23 mouse cellular contexts compared by ENCODE assay signal in genomic region chr2:157568881-157569280, GRCm38 (mm10). TPM values are rescaled to one million over a fixed set of nuclear protein-coding genes. Genes with fewer than 3 reads are reported as not detected.
DNase-seq lines count a peak whose midpoint lies in the region; ATAC-seq and TF ChIP-seq lines count a peak whose summit lies in the region.
"Had no signal": no experiment of that assay in that cellular context is flagged by ENCODE, and none has a peak within 500 bp of the region (broad histone marks: within the 10 kb centered on the region; RNA-seq: fewer than 3 reads in every experiment).

No protein-coding gene starts in this region.

- H3K27ac ChIP-seq in forebrain, embryonic 11.5 days (ENCODE audit: low read depth, low read length): 0 out of 2 replicates have a peak overlapping the region, but pooled peaks have one; percentile 25
- H3K27ac ChIP-seq in forebrain, embryonic 16.5 days (ENCODE audit: low read length): no peak overlapping the region
- peak overlapping the region; percentile 56 for H3K27ac ChIP-seq in liver, adult 2 months (replicated peaks; ENCODE audit: insufficient read depth, low read depth, low read length)
- no peak overlapping the region for H3K27ac ChIP-seq in liver, embryonic 12.5 days
- H3K27ac ChIP-seq: embryonic facial prominence, embryonic 13.5 days; heart, embryonic 10.5 days; hindbrain, postnatal 0 days; liver, embryonic 15.5 days; lung, embryonic 15.5 days had no signal

- peaks cover 13% of the 10 kb centered on the region; the same call in 1 of the 2 replicates for H3K79me2 ChIP-seq in liver, adult 2 months (ENCODE audit: control insufficient read depth, insufficient read depth, low read length)

- H3K27me3 ChIP-seq in forebrain, embryonic 11.5 days (ENCODE audit: control insufficient read depth, insufficient read depth, low read length): no peaks in the 10 kb centered on the region
- H3K27me3 ChIP-seq in forebrain, embryonic 16.5 days (replicated peaks; ENCODE audit: control insufficient read depth, insufficient read depth, low read length): no peaks in the 10 kb centered on the region
- no peaks in the 10 kb centered on the region for H3K27me3 ChIP-seq in liver, adult 2 months (ENCODE audit: control insufficient read depth, insufficient read depth, low read length)
- H3K27me3 ChIP-seq in liver, embryonic 12.5 days (replicated peaks): 0 out of 2 replicates have a peak, but pooled peaks cover 8% of the 10 kb centered on the region
- H3K27me3 ChIP-seq: embryonic facial prominence, embryonic 13.5 days; liver, embryonic 15.5 days; lung, embryonic 15.5 days had no signal

- no peak for TF ChIP-seq CTCF in liver, adult 2 months (IDR thresholded peaks at IDR 0.05; ENCODE audit: low read depth, low read length)

- DNase-seq in forebrain, embryonic 11.5 days (ENCODE audit: low spot score): no peak
- DNase-seq in liver, adult 2 months (ENCODE audit: extremely low read depth, low read depth, low spot score): no peak
- DNase-seq in urinary bladder, adult 2 months (ENCODE audit: low spot score): peak; percentile 11
- no peak for DNase-seq in urinary bladder, postnatal 10 days (ENCODE audit: low spot score)
- no peak for DNase-seq in frontal cortex, postnatal 10 days (ENCODE audit: low spot score in 2 of 2)
- DNase-seq: adrenal gland, postnatal 10 days; cerebellum, adult 2 months; cerebellum, postnatal 25 days; kidney, adult 9 months; lung, postnatal 36 days; thymus, postnatal 25 days had no signal

- H3K4me3 ChIP-seq in forebrain, embryonic 11.5 days (ENCODE audit: low read depth, low read length): no peak overlapping the region
- H3K4me3 ChIP-seq in forebrain, embryonic 16.5 days (replicated peaks; ENCODE audit: low read length): no peak overlapping the region
- H3K4me3 ChIP-seq in liver, adult 2 months (ENCODE audit: insufficient read depth, low read depth, low read length): no peak overlapping the region
- H3K4me3 ChIP-seq in liver, embryonic 12.5 days: no peak overlapping the region
- H3K4me3 ChIP-seq: embryonic facial prominence, embryonic 13.5 days; erythroblast, embryonic 14.5 days; heart, embryonic 10.5 days; liver, embryonic 15.5 days; lung, embryonic 15.5 days; megakaryocyte, embryonic 14.5 days had no signal

- no peak for TF ChIP-seq POLR2A in liver, adult 2 months (IDR thresholded peaks at IDR 0.05; ENCODE audit: extremely low read depth, insufficient read depth, low read length)

- no peak overlapping the region for H3K4me2 ChIP-seq in forebrain, embryonic 11.5 days (ENCODE audit: low read depth, low read length, severe bottlenecking)
- no peak overlapping the region for H3K4me2 ChIP-seq in forebrain, embryonic 16.5 days (ENCODE audit: low read length)
- H3K4me2 ChIP-seq in liver, embryonic 12.5 days: no peak overlapping the region
- H3K4me2 ChIP-seq: embryonic facial prominence, embryonic 13.5 days; liver, embryonic 15.5 days; lung, embryonic 15.5 days had no signal

- no peaks in the 10 kb centered on the region for H3K36me3 ChIP-seq in forebrain, embryonic 11.5 days (ENCODE audit: control insufficient read depth, insufficient read depth, low read length)
- no peaks in the 10 kb centered on the region for H3K36me3 ChIP-seq in forebrain, embryonic 16.5 days (ENCODE audit: control insufficient read depth, insufficient read depth)
- H3K36me3 ChIP-seq in liver, adult 2 months (ENCODE audit: control insufficient read depth, insufficient read depth, low read length): no peaks in the 10 kb centered on the region
- no peaks in the 10 kb centered on the region for H3K36me3 ChIP-seq in liver, embryonic 12.5 days
- H3K36me3 ChIP-seq: liver, embryonic 15.5 days; lung, embryonic 15.5 days had no signal

- H3K9me3 ChIP-seq in forebrain, embryonic 11.5 days (ENCODE audit: control insufficient read depth, low read length): no peaks in the 10 kb centered on the region
- H3K9me3 ChIP-seq in forebrain, embryonic 16.5 days (ENCODE audit: control insufficient read depth, low read length): no peaks in the 10 kb centered on the region
- no peaks in the 10 kb centered on the region for H3K9me3 ChIP-seq in liver, embryonic 12.5 days (replicated peaks)
- H3K9me3 ChIP-seq: embryonic facial prominence, embryonic 13.5 days; heart, embryonic 10.5 days; liver, embryonic 15.5 days; lung, embryonic 15.5 days; megakaryocyte, embryonic 14.5 days had no signal

- H3K9ac ChIP-seq in forebrain, embryonic 11.5 days (ENCODE audit: low read length): peak overlapping the region; percentile 32; the same call in 1 of the 2 replicates
- no peak overlapping the region for H3K9ac ChIP-seq in forebrain, embryonic 16.5 days (replicated peaks; ENCODE audit: low read depth, low read length)
- H3K9ac ChIP-seq in liver, adult 2 months (ENCODE audit: low read depth, low read length): no peak overlapping the region
- H3K9ac ChIP-seq in liver, embryonic 12.5 days: no peak overlapping the region
- H3K9ac ChIP-seq: embryonic facial prominence, embryonic 13.5 days; liver, embryonic 15.5 days; lung, embryonic 15.5 days had no signal

- H3K4me1 ChIP-seq in forebrain, embryonic 11.5 days (replicated peaks; ENCODE audit: control insufficient read depth, insufficient read depth, low read length): peaks cover 10% of the 10 kb centered on the region
- H3K4me1 ChIP-seq in forebrain, embryonic 16.5 days (replicated peaks; ENCODE audit: control insufficient read depth, insufficient read depth, low read length): peaks cover 21% of the 10 kb centered on the region
- peaks cover 22% of the 10 kb centered on the region for H3K4me1 ChIP-seq in liver, adult 2 months (ENCODE audit: control insufficient read depth, insufficient read depth, low read length)
- H3K4me1 ChIP-seq in liver, embryonic 12.5 days: peaks cover 19% of the 10 kb centered on the region

- WGBS in forebrain, embryonic 11.5 days: 37% methylated on average over 2 of the region's 2 CpGs
- 5% methylated on average over 2 of the region's 2 CpGs for WGBS in forebrain, embryonic 16.5 days
- whole genome bisulfite sequencing in liver, adult 2 months: 81% methylated on average over 2 of the region's 2 CpGs
- WGBS in liver, embryonic 12.5 days (ENCODE audit: insufficient replicate concordance): 24% methylated on average over 2 of the region's 2 CpGs

- no peak for ATAC-seq in forebrain, embryonic 11.5 days (replicated peaks; ENCODE audit: low FRiP score)
- ATAC-seq in forebrain, embryonic 16.5 days: no peak
- no peak for ATAC-seq in liver, embryonic 12.5 days
- ATAC-seq: hindbrain, postnatal 0 days; intestine, embryonic 16.5 days had no signal

RNA-seq across cellular contexts. Expression of gene Blcap, which starts 2.2 kb away (rescaled TPM):
- polyA plus RNA-seq in forebrain, embryonic 11.5 days (2014; fragmentation: Nextera tagmentation; extraction: Ambion mirVana): 111 and 123 TPM in 2 replicates
- polyA plus RNA-seq in forebrain, embryonic 16.5 days (2015; fragmentation: Nextera tagmentation; extraction: Ambion mirVana): 196 and 239 TPM in 2 replicates
- 14.1 and 16.3 TPM in 2 replicates for total RNA-seq in liver, adult 2 months (2014; rRNA removed)
- 33.1 and 37.9 TPM in 2 replicates for polyA plus RNA-seq in liver, adult 2 months (2012; rRNA removed)
- 12.3 and 13.4 TPM in 2 replicates for polyA plus RNA-seq in liver, embryonic 12.5 days (2016; fragmentation: Nextera tagmentation; extraction: Ambion mirVana)
- 58.7 and 61.9 TPM in 2 replicates for polyA plus RNA-seq in urinary bladder, adult 2 months (2012; rRNA removed)

RNA-seq across cellular contexts. Expression of gene Nnat, which starts 9.0 kb away (rescaled TPM):
- polyA plus RNA-seq in forebrain, embryonic 11.5 days (2014; fragmentation: Nextera tagmentation; extraction: Ambion mirVana): 2,785 and 3,035 TPM in 2 replicates
- 5,254 and 7,174 TPM in 2 replicates for polyA plus RNA-seq in forebrain, embryonic 16.5 days (2015; fragmentation: Nextera tagmentation; extraction: Ambion mirVana)
- 0.34 TPM in 1 of 2 replicates, not detected in the other for total RNA-seq in liver, adult 2 months (2014; rRNA removed)
- 0.24 TPM in 1 of 2 replicates, not detected in the other for polyA plus RNA-seq in liver, adult 2 months (2012; rRNA removed)
- 79.0 and 80.8 TPM in 2 replicates for polyA plus RNA-seq in liver, embryonic 12.5 days (2016; fragmentation: Nextera tagmentation; extraction: Ambion mirVana)
- 7.4 and 28.8 TPM in 2 replicates for polyA plus RNA-seq in urinary bladder, adult 2 months (2012; rRNA removed)
- total RNA-seq: hematopoietic stem cell, adult 5-6 weeks; neutrophil, adult 5-6 weeks had no signal

Comparison
In these comparisons a context has a peak if more than half of its experiments do, and no peak if none do; other contexts are left out.
1. H3K27ac ChIP-seq: peak in forebrain, embryonic 11.5 days (single experiment) and liver, adult 2 months (single experiment); none in forebrain, embryonic 16.5 days (single experiment) and liver, embryonic 12.5 days (single experiment).
2. RNA of gene Nnat, which starts 9.0 kb away (polyA plus RNA-seq): 5,254 to 7,174 TPM in forebrain, embryonic 16.5 days and 2,785 to 3,035 TPM in forebrain, embryonic 11.5 days; 79.0 to 80.8 TPM in liver, embryonic 12.5 days, 7.4 to 28.8 TPM in urinary bladder, adult 2 months and 0.24 TPM in liver, adult 2 months; every median in the first group is over 10 times any median in the second.